Mouse (Mus musculus) heart, adult 2 months (tissue): ENCODE data around the gene Mnat1. TPM values are rescaled to one million over a fixed set of nuclear protein-coding genes. Genes with fewer than 3 reads are reported as not detected.
"Not testable (repeated sequence)": the region's sequence is repeated elsewhere in the genome, so short reads cannot be mapped to it uniquely, and the experiment has no call there.

ENCODE experiments used
- DNase-seq, 2 experiments: peaks; one replicate each; pipeline ENCODE4 v3.0.0; 2021
- H3K27ac ChIP-seq: fragments of 200-600 bp; 2 replicates; pipeline ENCODE4 v1.8.1; 2022
- H3K27me3 ChIP-seq: fragments of 200-500 bp; 2 replicates; pipeline ENCODE4 v1.6.1; 2012; ENCODE audit warnings: mild to moderate bottlenecking, low read length, inconsistent platforms, mixed read lengths; ENCODE audit not compliant: control insufficient read depth, insufficient read depth
- H3K36me3 ChIP-seq: fragments of 200-500 bp; 2 replicates; pipeline ENCODE4 v1.6.1; 2012; ENCODE audit warnings: low read length, inconsistent platforms; ENCODE audit not compliant: control insufficient read depth, insufficient read depth
- H3K4me1 ChIP-seq: fragments of 200-500 bp; 2 replicates; pipeline ENCODE4 v1.6.1; 2011; ENCODE audit warnings: low read length; ENCODE audit not compliant: control insufficient read depth, insufficient read depth
- H3K4me3 ChIP-seq: fragments of 200-600 bp; 2 replicates; pipeline ENCODE4 v1.8.1; 2022
- H3K79me2 ChIP-seq: fragments of 200-500 bp; replicated peaks from 2 replicates; pipeline ENCODE4 v1.6.1; 2012; ENCODE audit warnings: mild to moderate bottlenecking, inconsistent platforms, low read length, moderate library complexity, mixed read lengths; ENCODE audit not compliant: control insufficient read depth, insufficient read depth
- H3K9ac ChIP-seq: fragments of 200-500 bp; 2 replicates; pipeline ENCODE4 v1.6.1; 2012; ENCODE audit warnings: low read depth, mild to moderate bottlenecking, control low read depth, inconsistent platforms, low read length, mixed read lengths
- CTCF ChIP-seq: fragments of 200-600 bp; IDR thresholded peaks from 2 replicates; pipeline ENCODE4 v1.8.1; 2022; ENCODE audit warnings: antibody characterized with exemption, mild to moderate bottlenecking, moderate library complexity
- EP300 ChIP-seq: fragments of 200-500 bp; IDR thresholded peaks from 2 replicates; pipeline ENCODE4 v1.6.1; 2011; ENCODE audit warnings: low read depth, low read length, control low read depth; ENCODE audit not compliant: insufficient read depth
- POLR2A ChIP-seq: fragments of 200-500 bp; IDR thresholded peaks from 2 replicates; pipeline ENCODE4 v1.6.1; 2011; ENCODE audit warnings: mild to moderate bottlenecking, low read depth, low read length, control low read depth; ENCODE audit not compliant: insufficient read depth
- WGBS: fragments of 180-500 bp; shearing (Covaris S2); methylation state at CpG from one replicate; pipeline ENCODE4 v1.1.7; 2018; 5-methylcytosine and 5-hydroxymethylcytosine counted together
- intact Hi-C: fragments of 180-260 bp; cut with DNase I; formaldehyde crosslinking; loops from one replicate; pipeline ENCODE4 v1.15.1; 2025
- long read RNA-seq: library from polyadenylated mRNA; stranded (forward); transcript quantifications from one replicate; pipeline ENCODE4 v2.0.0, GENCODE M21; 2021
- polyA plus RNA-seq: library from polyadenylated mRNA; depleted of rRNA; stranded (reverse); fragments of >200 nt; gene quantifications from 2 replicates; pipeline ENCODE4 v1.2.3, GENCODE M21; 2012; rRNA removed
- total RNA-seq, 2 experiments: library from RNA; stranded (reverse); gene quantifications; 2 replicates each; pipeline ENCODE4 v1.2.3; 2021

Gene Mnat1
- total RNA-seq (10 to 100 TPM; 16.3 to 16.8 TPM), polyA plus RNA-seq (5.6 and 8.6 TPM in 2 replicates)
- long read RNA-seq, partial matches to known transcripts, result 0 of 6 reads
- long read RNA-seq, other reads (novel, unspliced or antisense), result 3 of 6 reads

DNA sequence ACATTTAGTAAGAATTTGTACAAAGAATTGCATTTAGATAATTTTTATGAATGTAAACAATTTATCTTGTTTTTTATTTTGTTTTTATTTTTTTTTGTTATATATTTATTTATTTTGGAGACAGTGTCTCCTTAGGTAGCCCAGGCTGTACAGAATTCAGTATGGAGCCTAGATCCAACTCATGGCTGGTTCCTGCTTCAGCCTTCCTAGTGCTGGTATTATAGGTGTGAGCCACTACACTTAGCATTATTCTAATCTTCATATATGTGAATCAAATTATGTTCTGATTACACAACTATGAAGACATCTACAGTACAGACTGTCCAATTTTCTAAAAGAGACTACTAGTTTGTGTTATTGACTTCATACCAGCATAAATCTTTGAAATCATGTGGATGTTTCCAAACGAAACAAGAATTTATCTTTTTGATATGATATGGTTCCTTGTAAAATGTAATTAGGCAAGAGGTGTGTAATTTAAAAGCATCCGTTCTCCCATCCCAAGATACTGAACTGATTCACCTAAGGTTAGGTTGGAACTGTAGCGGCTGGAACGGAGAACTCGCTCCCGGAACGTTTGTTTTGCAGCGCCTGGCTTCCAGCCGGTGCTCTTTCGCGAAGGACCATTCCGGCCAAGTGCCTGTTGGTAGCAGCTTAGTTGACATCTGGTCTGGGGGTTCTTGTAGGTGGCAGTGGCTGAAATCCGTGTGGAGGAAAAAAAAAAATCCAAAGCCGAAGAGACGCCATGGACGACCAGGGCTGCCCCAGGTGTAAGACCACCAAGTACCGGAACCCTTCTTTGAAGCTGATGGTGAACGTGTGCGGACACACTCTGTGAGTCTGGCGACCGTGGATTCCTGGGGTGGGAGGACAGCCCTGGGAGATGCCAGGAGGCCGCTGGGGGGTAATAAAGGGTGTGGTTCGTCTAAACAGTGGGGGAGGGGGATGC, at the start of gene Mnat1:
Mnat1 (plus strand) TSS at position 625 of the 949 bp plus-strand sequence.
- Histone ChIP-seq H3K4me1 (no peaks in the 10 kb centered on the region; the same call in 1 of the 2 replicates), H3K4me3 (peak within 1 kb of the TSS; percentile 69), H3K79me2 (peaks cover 5% of the 10 kb centered on the region), H3K27me3 (no peaks in the 10 kb centered on the region), H3K36me3 (peaks cover 3% of the 10 kb centered on the region), H3K27ac (peak within 1 kb of the TSS; percentile 76), H3K9ac (peak within 1 kb of the TSS; percentile 56)
- WGBS, result 2% methylated on average over 23 of the region's 23 CpGs
- TF ChIP-seq CTCF (no peak), POLR2A (peak; percentile 81), EP300 (peak; percentile 65; the same call in 1 of the 2 replicates)
- DNase-seq, result peak; percentile 84 to 92
- intact Hi-C loops, result no loop called here

- intact Hi-C loops, H3K4me1 ChIP-seq, H3K27me3 ChIP-seq, H3K36me3 ChIP-seq, H3K79me2 ChIP-seq, H3K4me3 ChIP-seq, H3K9ac ChIP-seq, H3K27ac ChIP-seq, DNase-seq: not testable (repeated sequence)
- WGBS, result 89% methylated on average over 4 of the region's 4 CpGs
These were observed 41.7 kb upstream of the Mnat1 start for GRCm38 (mm10) chr12:73081828-73082227.

DNA sequence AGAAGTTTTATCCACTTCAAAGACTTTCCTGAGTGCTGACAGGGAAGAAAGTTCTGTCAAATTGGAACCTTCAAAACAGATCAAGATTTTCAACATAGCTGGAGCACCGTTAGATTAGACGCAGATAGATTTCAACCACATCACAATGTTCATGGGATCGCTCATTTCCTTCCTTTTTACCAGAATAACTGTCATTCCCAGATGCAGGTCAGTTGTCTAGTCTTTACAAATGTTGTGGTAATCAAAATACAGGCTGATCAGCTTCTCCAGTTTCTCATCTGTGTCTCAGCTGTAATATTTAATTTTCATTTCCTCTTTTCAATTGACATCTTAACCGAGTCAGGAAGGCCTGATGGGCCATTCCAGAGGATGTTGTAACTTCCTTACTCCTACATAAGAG, 39.7 kb upstream of the Mnat1 start:
- Histone ChIP-seq H3K27ac (no peak overlapping the region), H3K36me3 (no peaks in the 10 kb centered on the region), H3K27me3 (no peaks in the 10 kb centered on the region), H3K4me1 (no peaks in the 10 kb centered on the region), H3K9ac (no peak overlapping the region), H3K4me3 (no peak overlapping the region), H3K79me2 (no peaks in the 10 kb centered on the region)
- TF ChIP-seq CTCF, result no peak
- no peak for DNase-seq
- intact Hi-C loops, result no loop called here
- 55% methylated on average over 4 of the region's 4 CpGs for WGBS

GRCm38 (mm10) chr12:73085739-73086630, 37.5 kb upstream of the Mnat1 start:
- DNase-seq, result no peak
- H3K36me3 ChIP-seq, result no peaks in the 10 kb centered on the region
- H3K9ac ChIP-seq, result no peak overlapping the region
- no peak overlapping the region for H3K4me3 ChIP-seq
- H3K4me1 ChIP-seq, result no peaks in the 10 kb centered on the region
- no peaks in the 10 kb centered on the region for H3K79me2 ChIP-seq
- TF ChIP-seq POLR2A, result no peak
- no peak for TF ChIP-seq CTCF
- no peak for TF ChIP-seq EP300
- no peak overlapping the region for H3K27ac ChIP-seq
- H3K27me3 ChIP-seq, result no peaks in the 10 kb centered on the region
- intact Hi-C loops, result no loop called here
- WGBS, result 40% methylated on average over 11 of the region's 11 CpGs

- H3K4me3 ChIP-seq, result no peak overlapping the region
- H3K79me2 ChIP-seq, result no peaks in the 10 kb centered on the region
- no peak for TF ChIP-seq POLR2A
- TF ChIP-seq CTCF, result no peak
- TF ChIP-seq EP300, result no peak
- no peak for DNase-seq
- H3K9ac ChIP-seq, result no peak overlapping the region
- no peaks in the 10 kb centered on the region for H3K36me3 ChIP-seq
- H3K27ac ChIP-seq, result no peak overlapping the region
- no peaks in the 10 kb centered on the region for H3K27me3 ChIP-seq
- intact Hi-C loops, result no loop called here
- WGBS, result 93% methylated on average over 7 of the region's 7 CpGs
- no peaks in the 10 kb centered on the region for H3K4me1 ChIP-seq
These were observed 36.4 kb upstream of the Mnat1 start for GRCm38 (mm10) chr12:73087086-73087485.
